Mouse (Mus musculus) erythroblast, embryonic 14.5 days (primary cell): ENCODE measurements around the gene Nfib.

ENCODE experiments used
- GATA1 ChIP-seq: IDR thresholded peaks from 2 replicates; pipeline ENCODE4 v1.6.1; 2012; ENCODE audit warnings: low read length, inconsistent platforms, mixed read lengths
- TAL1 ChIP-seq: IDR thresholded peaks from 3 replicates; pipeline ENCODE4 v1.6.1; 2012; ENCODE audit warnings: low read length, inconsistent platforms, mixed read lengths

DNA sequence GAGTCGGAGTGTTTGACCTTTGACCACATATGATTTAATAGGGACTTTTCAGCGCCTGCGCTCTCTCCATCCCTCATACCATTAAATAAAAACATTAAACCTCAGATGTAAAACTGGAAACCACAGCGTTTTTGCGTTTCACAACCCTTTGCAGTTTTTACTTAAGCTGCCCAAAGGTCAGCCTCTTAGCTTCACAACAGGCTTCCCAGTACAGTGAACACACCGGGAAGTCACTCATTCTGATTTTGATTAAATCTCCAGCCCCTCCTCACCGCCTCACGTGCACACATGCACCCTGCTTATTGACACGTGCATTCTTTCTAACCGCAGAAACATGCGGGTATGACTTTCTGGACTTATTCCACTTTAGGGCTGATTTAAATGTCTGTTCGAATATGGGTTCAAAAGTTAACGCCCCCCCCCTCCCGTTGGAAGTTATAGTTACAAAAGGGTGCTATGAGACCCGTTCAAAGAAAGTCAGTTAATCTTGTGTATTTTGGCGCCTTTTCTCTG lies 194.5 kb downstream of the Nfib start:
- TF ChIP-seq GATA1 (no peak), TAL1 (no peak)
